Mouse (Mus musculus): ENCODE measurements around the gene Fgf16.

- TF ChIP-seq CTCF (IDR thresholded peaks at IDR 0.05; ENCODE audit: low read depth) (no peak), EP300 (IDR thresholded peaks at IDR 0.05; ENCODE audit: low read depth) (no peak)
These were observed 3.2 kb downstream of the Fgf16 start for GRCm38 (mm10) chrX:105767177-105767764.

Data from liver, postnatal 0 days (tissue).